Mouse (Mus musculus) bone marrow, adult 2 months (tissue): ENCODE measurements around the gene Cat. TPM values are rescaled to one million over a fixed set of nuclear protein-coding genes. Genes with fewer than 3 reads are reported as not detected.

Experiments
- H3K27ac ChIP-seq: fragments of 200-500 bp; 2 replicates; pipeline ENCODE4 v1.5.1; 2012; ENCODE audit warnings: low read depth, mild to moderate bottlenecking, control low read depth, inconsistent platforms, low read length; ENCODE audit not compliant: control insufficient read depth, poor library complexity, insufficient read depth
- H3K4me1 ChIP-seq: fragments of 200-500 bp; 2 replicates; pipeline ENCODE4 v1.6.1; 2011; ENCODE audit warnings: low read length; ENCODE audit not compliant: control insufficient read depth, insufficient read depth
- H3K4me3 ChIP-seq: fragments of 200-500 bp; replicated peaks from 2 replicates; pipeline ENCODE3; 2011; ENCODE audit warnings: mild to moderate bottlenecking, low read depth, low read length, control low read depth; ENCODE audit not compliant: control insufficient read depth
- CTCF ChIP-seq: fragments of 200-500 bp; IDR thresholded peaks from 2 replicates; pipeline ENCODE4 v1.5.1; 2011; ENCODE audit warnings: low read length, control low read depth; ENCODE audit not compliant: control insufficient read depth, insufficient read depth
- POLR2A ChIP-seq: fragments of 200-500 bp; IDR thresholded peaks from 2 replicates; pipeline ENCODE4 v1.6.1; 2011; ENCODE audit warnings: low read depth, mild to moderate bottlenecking, control low read depth, low read length, borderline replicate concordance; ENCODE audit not compliant: control insufficient read depth
- WGBS: fragments of 180-500 bp; shearing (Covaris S2); methylation state at CpG from one replicate; pipeline ENCODE4 v1.1.7; 2018; 5-methylcytosine and 5-hydroxymethylcytosine counted together
- polyA plus RNA-seq: library from polyadenylated mRNA; stranded (reverse); fragments of >200 nt; gene quantifications from 2 replicates; pipeline ENCODE4 v1.2.4, GENCODE M21; 2011; ENCODE audit warnings: low replicate concordance; ENCODE audit not compliant: missing spikeins, insufficient read depth, insufficient read length

Gene Cat
- polyA plus RNA-seq, 1 experiment, result 59.9 TPM

DNA sequence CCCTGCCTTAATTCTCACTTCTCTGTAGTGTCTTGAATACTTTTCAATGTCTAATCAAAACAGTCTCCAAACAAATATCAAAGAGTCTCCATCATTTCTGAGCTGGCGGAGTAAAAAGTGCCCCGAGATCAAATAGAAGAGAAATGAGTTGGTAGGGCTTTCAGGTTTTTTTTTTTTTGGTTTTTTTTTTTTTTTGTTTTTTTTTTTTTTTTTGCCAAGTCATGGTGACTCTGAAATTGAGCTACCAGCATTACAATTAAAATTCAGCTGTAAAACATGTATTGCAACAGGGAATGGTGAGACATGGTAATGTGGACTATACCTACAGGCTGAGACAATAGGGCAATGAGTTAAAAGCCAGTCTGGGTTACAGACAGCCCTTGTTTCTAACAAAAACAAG lies 21.0 kb upstream of the Cat start:
- TF ChIP-seq CTCF, result no peak
- TF ChIP-seq POLR2A, result no peak
- no peaks in the 10 kb centered on the region; the same call in 1 of the 2 replicates for H3K4me1 ChIP-seq
- H3K4me3 ChIP-seq, result no peak overlapping the region
- WGBS, result 80% methylated on average over 2 of the region's 2 CpGs
- H3K27ac ChIP-seq, result no peak overlapping the region

DNA sequence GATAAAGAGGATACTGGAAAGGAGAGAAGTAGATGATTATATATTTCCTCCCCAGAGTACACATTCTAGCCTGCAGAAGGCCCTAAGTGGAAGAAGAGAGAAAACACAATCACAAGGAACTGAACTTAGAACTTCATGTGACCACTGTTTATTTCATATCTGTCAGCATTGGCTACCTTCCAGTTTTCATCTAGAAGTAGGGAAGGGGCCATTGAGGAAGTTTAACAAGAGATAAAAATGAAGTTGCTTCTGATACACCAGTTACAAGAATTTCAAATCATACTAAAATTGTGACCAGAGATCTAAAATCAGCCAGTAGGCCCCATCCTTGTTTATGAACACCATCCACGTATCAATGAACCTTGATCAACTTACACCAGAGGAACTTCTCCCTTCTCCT lies 19.5 kb upstream of the Cat start:
- WGBS, result 74% methylated on average over 1 of the region's 1 CpGs
- Histone ChIP-seq H3K27ac (no peak overlapping the region), H3K4me3 (no peak overlapping the region), H3K4me1 (no peaks in the 10 kb centered on the region; the same call in 1 of the 2 replicates)
- TF ChIP-seq POLR2A (no peak), CTCF (no peak)

DNA sequence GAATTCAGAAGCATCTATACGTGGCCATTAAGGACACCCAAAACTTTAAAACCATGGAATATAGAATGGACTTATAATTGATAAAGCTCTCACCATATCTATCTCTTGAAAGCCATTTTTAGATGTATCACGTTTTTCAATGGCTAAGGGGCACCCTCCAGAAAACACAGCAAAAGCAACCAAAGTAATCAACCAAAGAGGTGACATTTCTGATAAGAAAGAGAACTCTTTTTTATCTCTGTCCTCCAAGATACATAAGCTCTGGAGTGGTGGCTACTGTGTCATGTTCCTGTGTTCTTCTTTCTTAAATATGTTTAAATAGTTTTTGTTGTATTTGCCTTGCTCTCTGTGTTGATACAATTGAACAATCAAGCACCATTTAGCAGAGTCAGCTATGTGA lies 15.8 kb upstream of the Cat start:
- TF ChIP-seq CTCF (no peak), POLR2A (no peak)
- 66% methylated on average over 2 of the region's 2 CpGs for WGBS
- no peaks in the 10 kb centered on the region; the same call in 1 of the 2 replicates for H3K4me1 ChIP-seq
- H3K27ac ChIP-seq, result no peak overlapping the region
- H3K4me3 ChIP-seq, result no peak overlapping the region

DNA sequence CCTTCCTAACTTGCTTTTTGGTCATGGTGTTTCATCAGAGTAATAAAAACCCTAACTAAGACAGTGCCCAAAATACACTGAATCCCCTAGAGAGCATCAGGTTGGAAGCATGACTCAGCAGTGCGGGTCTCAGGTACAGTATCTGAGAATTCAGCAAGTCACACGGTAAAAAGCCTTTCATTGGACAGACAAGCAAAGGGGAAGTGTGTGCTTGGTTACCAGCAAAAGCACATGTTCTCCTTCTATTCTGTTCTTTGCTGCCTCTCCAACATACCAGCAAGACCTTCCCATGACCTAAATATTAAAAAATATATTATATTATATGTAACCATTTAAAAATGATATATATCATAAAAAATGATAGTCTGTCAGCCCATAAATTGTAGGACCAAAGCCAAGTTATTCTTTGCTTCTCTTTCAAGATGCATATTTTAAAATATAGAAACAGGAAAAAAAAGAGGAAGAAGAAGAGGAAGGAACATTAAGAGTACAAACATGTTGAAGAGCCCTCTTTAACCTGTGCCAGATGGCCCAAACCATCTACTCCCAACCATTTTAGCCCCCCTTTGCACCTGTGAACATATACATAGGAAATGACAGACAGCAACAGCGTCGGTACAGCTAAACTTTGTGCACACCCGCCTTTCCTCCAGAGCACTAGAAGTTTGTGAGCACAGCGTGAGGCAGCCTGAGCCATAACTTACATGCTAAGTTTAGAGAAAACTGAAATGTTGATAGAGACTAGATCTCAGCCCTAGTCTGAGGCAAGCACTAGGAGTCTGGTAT lies 10.9 kb upstream of the Cat start:
- H3K4me1 ChIP-seq, result no peaks in the 10 kb centered on the region; the same call in 1 of the 2 replicates
- H3K27ac ChIP-seq, result peak overlapping the region; percentile 66
- 16% methylated on average over 6 of the region's 6 CpGs for WGBS
- H3K4me3 ChIP-seq, result no peak overlapping the region
- TF ChIP-seq CTCF, result no peak
- TF ChIP-seq POLR2A, result no peak

DNA sequence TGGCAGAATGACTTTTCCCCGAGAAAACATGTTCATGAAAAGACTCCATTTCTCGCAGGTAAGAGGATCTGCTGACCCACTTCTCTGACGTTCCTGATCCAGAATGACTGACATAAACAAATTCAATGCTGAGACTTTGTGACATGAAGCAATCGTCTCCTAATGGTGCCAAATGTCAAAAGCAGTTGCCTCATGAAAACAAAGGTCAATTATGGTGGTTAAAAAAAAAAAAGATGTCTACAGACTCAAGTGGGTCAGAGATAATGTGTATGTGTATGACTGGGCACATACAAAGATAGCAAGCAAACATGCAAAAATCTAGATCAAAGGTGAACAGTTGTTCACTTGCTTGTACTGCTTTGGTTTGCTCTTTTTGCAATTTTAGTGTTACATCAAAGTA lies 8.9 kb upstream of the Cat start:
- H3K4me3 ChIP-seq, result no peak overlapping the region
- TF ChIP-seq POLR2A, result no peak
- no peak for TF ChIP-seq CTCF
- no peak overlapping the region for H3K27ac ChIP-seq
- 67% methylated on average over 4 of the region's 4 CpGs for WGBS
- H3K4me1 ChIP-seq, result no peaks in the 10 kb centered on the region; the same call in 1 of the 2 replicates

DNA sequence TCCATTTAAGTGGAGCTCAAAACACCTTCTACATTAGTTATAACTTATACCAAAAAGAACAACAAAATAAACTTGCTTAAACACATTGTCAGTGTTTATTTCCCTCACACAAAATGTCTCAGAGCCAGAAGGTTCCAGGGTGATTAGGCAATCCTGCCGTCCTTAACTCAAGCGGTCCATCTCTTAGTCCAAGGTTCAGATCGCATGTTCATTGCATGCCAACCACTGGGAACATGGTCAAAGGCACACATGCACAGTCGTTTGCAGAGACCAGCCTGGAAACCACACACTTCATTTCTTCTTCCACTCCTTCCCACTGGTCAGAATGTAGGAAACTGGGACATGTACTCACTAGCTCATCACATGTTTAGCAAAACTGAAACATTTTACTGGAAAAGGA lies 7.6 kb upstream of the Cat start:
- TF ChIP-seq CTCF (no peak), POLR2A (no peak)
- no peak overlapping the region for H3K27ac ChIP-seq
- no peaks in the 10 kb centered on the region; the same call in 1 of the 2 replicates for H3K4me1 ChIP-seq
- no peak overlapping the region for H3K4me3 ChIP-seq
- 66% methylated on average over 4 of the region's 4 CpGs for WGBS

DNA sequence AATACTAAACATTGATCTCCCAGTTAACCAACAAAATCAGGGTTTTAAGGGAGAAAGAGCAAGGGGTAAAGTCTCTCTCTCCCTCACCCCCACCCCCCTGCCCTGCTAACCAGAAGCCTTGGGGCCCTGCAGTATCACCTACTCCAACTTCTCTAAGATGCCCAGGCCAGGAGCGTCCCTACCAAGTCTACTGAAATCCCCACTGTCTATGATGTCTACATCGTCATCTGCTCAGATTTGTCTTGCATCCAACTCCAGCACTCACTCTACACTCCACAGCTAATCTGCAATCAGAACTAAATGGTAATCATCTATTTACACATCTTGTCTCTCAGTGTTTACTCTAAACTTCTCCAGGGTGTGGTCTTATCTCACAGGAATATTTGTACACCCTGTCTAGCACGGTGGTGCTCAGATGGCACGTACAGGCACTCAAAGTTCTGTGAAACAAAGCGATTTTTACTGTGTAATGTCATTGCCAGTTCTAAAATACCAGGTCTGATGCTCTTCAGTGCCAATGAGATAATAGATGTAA lies 907 bp downstream of the Cat start:
- peak overlapping the region; percentile 99 for H3K4me3 ChIP-seq

DNA sequence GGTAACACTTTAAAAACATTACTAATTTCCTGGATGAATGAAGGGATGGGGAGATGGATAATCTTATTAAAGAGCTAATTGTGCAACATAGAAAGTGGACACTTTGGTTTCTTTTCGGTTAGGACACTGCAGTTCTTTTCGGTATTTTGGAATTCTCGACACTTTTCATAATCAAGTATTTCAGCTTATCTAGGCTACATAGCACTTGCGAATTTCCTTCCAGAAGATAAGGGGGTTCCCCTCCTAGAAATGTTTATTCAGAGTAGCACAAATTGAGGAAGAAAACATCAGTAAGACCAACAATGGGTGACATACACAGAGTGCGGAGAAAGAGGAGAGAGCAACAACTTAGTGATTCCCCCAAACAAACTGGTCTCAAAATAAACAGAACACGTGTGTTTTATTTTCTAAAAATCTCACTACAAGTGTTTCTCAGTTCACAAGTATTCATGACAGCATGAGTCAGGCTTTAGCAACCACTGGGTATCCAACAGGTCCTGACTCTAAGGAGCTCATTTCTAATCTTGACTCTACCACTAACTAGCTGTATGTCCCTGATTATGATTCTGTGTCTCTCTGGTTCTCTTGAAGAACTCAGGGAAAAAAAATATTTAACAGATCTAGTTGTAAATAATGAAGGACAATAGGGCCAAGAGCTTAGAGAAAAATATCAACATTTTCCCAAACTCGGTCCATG lies 1.5 kb downstream of the Cat start:
- Histone ChIP-seq H3K27ac (no peak overlapping the region), H3K4me1 (peaks cover 2% of the 10 kb centered on the region), H3K4me3 (peak overlapping the region; percentile 31)
- 21% methylated on average over 7 of the region's 7 CpGs for WGBS
- no peak for TF ChIP-seq CTCF
- no peak for TF ChIP-seq POLR2A

More for the DNA sequence above, 907 bp downstream of the Cat start:
- TF ChIP-seq CTCF (no peak), POLR2A (no peak)
- 19% methylated on average over 5 of the region's 5 CpGs for WGBS
- Histone ChIP-seq H3K27ac (peak overlapping the region; percentile 92; the same call in 1 of the 2 replicates), H3K4me1 (peaks cover 2% of the 10 kb centered on the region)
